Mouse (Mus musculus) thymus, adult 2 months (tissue): ENCODE data around the gene Kat8.

Experiments used
- CTCF ChIP-seq: fragments of 200-500 bp; IDR thresholded peaks from 2 replicates; pipeline ENCODE4 v1.5.1; 2012; ENCODE audit warnings: mild to moderate bottlenecking, control low read depth, low read length, moderate library complexity, borderline replicate concordance; ENCODE audit not compliant: control insufficient read depth, poor library complexity, insufficient read depth; ENCODE audit errors: extremely low read depth
- POLR2A ChIP-seq: fragments of 200-500 bp; IDR thresholded peaks from 2 replicates; pipeline ENCODE4 v1.6.1; 2012; ENCODE audit warnings: mild to moderate bottlenecking, low read length, control low read depth, moderate library complexity; ENCODE audit not compliant: control insufficient read depth, poor library complexity, insufficient read depth; ENCODE audit errors: extremely low read depth

DNA sequence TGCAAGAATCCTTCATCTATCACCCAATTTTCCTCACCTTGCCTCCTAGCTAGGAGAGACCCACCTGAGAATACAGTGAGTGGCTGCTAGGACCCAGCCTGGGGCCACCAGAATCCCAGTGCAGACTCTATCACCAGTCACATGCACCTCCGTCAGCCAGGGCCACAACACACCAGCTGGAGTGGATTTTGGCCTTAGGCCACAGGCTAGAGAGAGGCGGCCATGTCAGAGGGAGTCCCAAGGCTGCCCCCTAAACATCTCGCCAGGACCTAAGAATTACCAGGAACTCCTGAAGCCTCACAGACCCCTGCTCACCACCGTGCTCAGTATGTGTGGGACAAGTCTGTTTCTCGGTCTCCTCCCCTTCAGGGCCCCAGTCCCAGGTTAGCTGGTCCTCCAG lies 21.8 kb downstream of the Kat8 start:
- no peak for TF ChIP-seq CTCF
- no peak for TF ChIP-seq POLR2A
